Mouse (Mus musculus): Measurements from ENCODE around the gene Supv3l1.
"Not testable (repeated sequence)": the region's sequence is repeated elsewhere in the genome, so short reads cannot be mapped to it uniquely, and the experiment has no call there.

The Supv3l1 gene

GRCm38 (mm10) chr10:62449364-62450279 is at the start of gene Supv3l1, which contains the start of gene 4930507D05Rik:
Gene Supv3l1 (minus strand): TSS chr10:62449738.
Gene 4930507D05Rik (plus strand): TSS chr10:62449489.
- DNase-seq: peak; percentile 86

GRCm38 (mm10) chr10:62491681-62492080 is 42.1 kb upstream of the Supv3l1 start:
- not testable (repeated sequence) for DNase-seq

- peak; percentile 47 for DNase-seq
These were observed 38.7 kb upstream of the Supv3l1 start for GRCm38 (mm10) chr10:62488266-62488665.

GRCm38 (mm10) chr10:62486618-62487415 is 37.3 kb upstream of the Supv3l1 start, which contains the start of gene Vps26a:
Gene Vps26a (minus strand): TSS chr10:62486805.
- DNase-seq: peak; percentile 98

- DNase-seq: no peak
These were observed 36.5 kb upstream of the Supv3l1 start for GRCm38 (mm10) chr10:62485878-62486582.

GRCm38 (mm10) chr10:62481108-62481852 is 31.7 kb upstream of the Supv3l1 start:
- DNase-seq: no peak

- DNase-seq: no peak
These were observed 27.4 kb upstream of the Supv3l1 start for GRCm38 (mm10) chr10:62476980-62477379.

GRCm38 (mm10) chr10:62474944-62475343 is 25.4 kb upstream of the Supv3l1 start:
- no peak for DNase-seq

- no peak for DNase-seq
These were observed 21.6 kb upstream of the Supv3l1 start for GRCm38 (mm10) chr10:62471105-62471504.

GRCm38 (mm10) chr10:62469736-62470135 is 20.2 kb upstream of the Supv3l1 start:
- DNase-seq: no peak

- DNase-seq: no peak
These were observed 11.8 kb upstream of the Supv3l1 start for GRCm38 (mm10) chr10:62461321-62461720.

GRCm38 (mm10) chr10:62452001-62452400 is 2.5 kb upstream of the Supv3l1 start:
- not testable (repeated sequence) for DNase-seq

GRCm38 (mm10) chr10:62450280-62450640 is 722 bp upstream of the Supv3l1 start:
- no peak for DNase-seq

- no peak for DNase-seq
These were observed 19.1 kb downstream of the Supv3l1 start for GRCm38 (mm10) chr10:62430427-62430826.

- DNase-seq: no peak
These were observed 24.3 kb downstream of the Supv3l1 start for GRCm38 (mm10) chr10:62425081-62425871.

GRCm38 (mm10) chr10:62422255-62422654 is 27.3 kb downstream of the Supv3l1 start, which contains the start of gene Hkdc1:
Gene Hkdc1 (minus strand): TSS chr10:62422491.
- no peak for DNase-seq

GRCm38 (mm10) chr10:62421127-62421526 is 28.4 kb downstream of the Supv3l1 start:
- no peak for DNase-seq

GRCm38 (mm10) chr10:62420399-62420798 is 29.1 kb downstream of the Supv3l1 start:
- no peak for DNase-seq

GRCm38 (mm10) chr10:62419422-62419821 is 30.1 kb downstream of the Supv3l1 start:
- no peak for DNase-seq

- no peak for DNase-seq
These were observed 30.6 kb downstream of the Supv3l1 start for GRCm38 (mm10) chr10:62418831-62419356.

- no peak for DNase-seq
These were observed 35.9 kb downstream of the Supv3l1 start for GRCm38 (mm10) chr10:62413606-62413982.
